Mouse (Mus musculus) C2C12 (cell line): ENCODE data around the gene Pkmyt1. TPM values are rescaled to one million over a fixed set of nuclear protein-coding genes. Genes with fewer than 3 reads are reported as not detected.
A peak's percentile ranks its signal among the peaks of the same experiment; 100 is the strongest.

Experiments used
- H3K27me3 ChIP-seq: one replicate; pipeline ENCODE4 v1.6.1; 2011; ENCODE audit not compliant: control insufficient read depth, insufficient read depth, insufficient read length
- H3K36me3 ChIP-seq: one replicate; pipeline ENCODE4 v1.6.1; 2011; ENCODE audit not compliant: control insufficient read depth, insufficient read depth
- H3K4me3 ChIP-seq: one replicate; pipeline ENCODE4 v1.5.1; 2011; ENCODE audit warnings: mild to moderate bottlenecking, control low read depth; ENCODE audit not compliant: poor library complexity, insufficient read depth, severe bottlenecking
- H3K79me2 ChIP-seq: one replicate; pipeline ENCODE4 v1.6.1; 2011; ENCODE audit not compliant: control insufficient read depth, insufficient read depth
- H3K79me3 ChIP-seq: one replicate; pipeline ENCODE4 v1.6.1; 2011; ENCODE audit warnings: low read depth, control low read depth
- H3ac ChIP-seq: one replicate; pipeline ENCODE3; 2011; ENCODE audit warnings: low read depth; ENCODE audit not compliant: control insufficient read depth, insufficient read length
- CEBPB ChIP-seq: IDR thresholded peaks from one replicate; pipeline ENCODE4 v1.6.1; 2011; ENCODE audit warnings: low read depth, mild to moderate bottlenecking, control low read depth, moderate library complexity
- CTCF ChIP-seq: IDR thresholded peaks from one replicate; pipeline ENCODE4 v1.5.1; 2011; ENCODE audit not compliant: control insufficient read depth, insufficient read depth, insufficient read length
- FOSL1 ChIP-seq: IDR thresholded peaks from one replicate; pipeline ENCODE4 v1.8.0; 2011; ENCODE audit warnings: mild to moderate bottlenecking, low read length; ENCODE audit not compliant: poor library complexity, insufficient read depth, severe bottlenecking
- MAX ChIP-seq: IDR thresholded peaks from one replicate; pipeline ENCODE4 v1.6.1; 2011; ENCODE audit warnings: mild to moderate bottlenecking, control low read depth
- MYOD1 ChIP-seq: IDR thresholded peaks from one replicate; pipeline ENCODE4 v1.6.1; 2011; ENCODE audit warnings: low read depth; ENCODE audit not compliant: control insufficient read depth, insufficient read length
- MYOG ChIP-seq: IDR thresholded peaks from one replicate; pipeline ENCODE4 v1.6.1; 2011; ENCODE audit not compliant: control insufficient read depth, insufficient read length; ENCODE audit errors: extremely low read depth
- USF1 ChIP-seq: IDR thresholded peaks from one replicate; pipeline ENCODE4 v1.6.1; 2011; ENCODE audit warnings: low read depth, mild to moderate bottlenecking, control low read depth, moderate library complexity
- polyA plus RNA-seq: library from polyadenylated mRNA; unstranded; fragments of >200 nt; fragmentation: generic; extraction: Trizol; gene quantifications from one replicate; pipeline ENCODE4 v1.2.1, GENCODE M21; 2012; ENCODE audit warnings: missing spikeins

The Pkmyt1 gene
- polyA plus RNA-seq, 1 experiment: 14.8 TPM

GRCm38 (mm10) chr17:23694491-23694890, 31.6 kb upstream of the Pkmyt1 start:
- H3K4me3 ChIP-seq: no peak overlapping the region
- H3K27me3 ChIP-seq: no peaks in the 10 kb centered on the region
- H3ac ChIP-seq: no peak overlapping the region
- TF ChIP-seq MYOD1: no peak
- no peak for TF ChIP-seq FOSL1
- no peak for TF ChIP-seq CTCF
- no peak for TF ChIP-seq MAX
- no peak for TF ChIP-seq MYOG
- H3K79me3 ChIP-seq: no peaks in the 10 kb centered on the region
- H3K36me3 ChIP-seq: no peaks in the 10 kb centered on the region
- no peaks in the 10 kb centered on the region for H3K79me2 ChIP-seq

GRCm38 (mm10) chr17:23695801-23696200, 30.3 kb upstream of the Pkmyt1 start:
- Histone ChIP-seq H3ac (no peak overlapping the region), H3K27me3 (no peaks in the 10 kb centered on the region), H3K4me3 (no peak overlapping the region), H3K79me3 (no peaks in the 10 kb centered on the region), H3K36me3 (no peaks in the 10 kb centered on the region), H3K79me2 (no peaks in the 10 kb centered on the region)
- TF ChIP-seq MYOG (no peak), MAX (no peak), MYOD1 (no peak), CTCF (no peak), CEBPB (no peak), FOSL1 (no peak), USF1 (no peak)

GRCm38 (mm10) chr17:23699131-23700077, 26.7 kb upstream of the Pkmyt1 start:
- Histone ChIP-seq H3K27me3 (no peaks in the 10 kb centered on the region), H3K79me3 (no peaks in the 10 kb centered on the region), H3K36me3 (no peaks in the 10 kb centered on the region), H3K79me2 (no peaks in the 10 kb centered on the region), H3K4me3 (peak overlapping the region; percentile 41), H3ac (peak overlapping the region; percentile 48)
- TF ChIP-seq MAX (no peak), MYOD1 (no peak), USF1 (no peak)

- TF ChIP-seq MAX (peak; percentile 64), CTCF (peak; percentile 93), CEBPB (no peak), USF1 (no peak)
- no peaks in the 10 kb centered on the region for H3K27me3 ChIP-seq
- peak overlapping the region; percentile 48 for H3ac ChIP-seq
- H3K4me3 ChIP-seq: peak overlapping the region; percentile 41
- H3K79me2 ChIP-seq: no peaks in the 10 kb centered on the region
- no peaks in the 10 kb centered on the region for H3K79me3 ChIP-seq
- no peaks in the 10 kb centered on the region for H3K36me3 ChIP-seq
Measured at GRCm38 (mm10) chr17:23700079-23700478, 26.1 kb upstream of the Pkmyt1 start.

- TF ChIP-seq FOSL1: no peak
- no peak for TF ChIP-seq CEBPB
- TF ChIP-seq MYOG: no peak
- no peak for TF ChIP-seq MAX
- TF ChIP-seq MYOD1: no peak
- TF ChIP-seq CTCF: no peak
- no peak for TF ChIP-seq USF1
- Histone ChIP-seq H3K36me3 (no peaks in the 10 kb centered on the region), H3ac (no peak overlapping the region), H3K79me2 (no peaks in the 10 kb centered on the region), H3K79me3 (no peaks in the 10 kb centered on the region), H3K27me3 (no peaks in the 10 kb centered on the region), H3K4me3 (no peak overlapping the region)
Measured at GRCm38 (mm10) chr17:23703301-23703700, 22.8 kb upstream of the Pkmyt1 start.

- Histone ChIP-seq H3K79me3 (no peaks in the 10 kb centered on the region), H3K79me2 (no peaks in the 10 kb centered on the region), H3ac (no peak overlapping the region), H3K4me3 (no peak overlapping the region), H3K36me3 (no peaks in the 10 kb centered on the region), H3K27me3 (peaks cover 1% of the 10 kb centered on the region)
- TF ChIP-seq CTCF (no peak), CEBPB (no peak), MAX (no peak), MYOD1 (no peak), FOSL1 (no peak)
Measured at GRCm38 (mm10) chr17:23704741-23705140, 21.4 kb upstream of the Pkmyt1 start.
